In the genomic region with DNA sequence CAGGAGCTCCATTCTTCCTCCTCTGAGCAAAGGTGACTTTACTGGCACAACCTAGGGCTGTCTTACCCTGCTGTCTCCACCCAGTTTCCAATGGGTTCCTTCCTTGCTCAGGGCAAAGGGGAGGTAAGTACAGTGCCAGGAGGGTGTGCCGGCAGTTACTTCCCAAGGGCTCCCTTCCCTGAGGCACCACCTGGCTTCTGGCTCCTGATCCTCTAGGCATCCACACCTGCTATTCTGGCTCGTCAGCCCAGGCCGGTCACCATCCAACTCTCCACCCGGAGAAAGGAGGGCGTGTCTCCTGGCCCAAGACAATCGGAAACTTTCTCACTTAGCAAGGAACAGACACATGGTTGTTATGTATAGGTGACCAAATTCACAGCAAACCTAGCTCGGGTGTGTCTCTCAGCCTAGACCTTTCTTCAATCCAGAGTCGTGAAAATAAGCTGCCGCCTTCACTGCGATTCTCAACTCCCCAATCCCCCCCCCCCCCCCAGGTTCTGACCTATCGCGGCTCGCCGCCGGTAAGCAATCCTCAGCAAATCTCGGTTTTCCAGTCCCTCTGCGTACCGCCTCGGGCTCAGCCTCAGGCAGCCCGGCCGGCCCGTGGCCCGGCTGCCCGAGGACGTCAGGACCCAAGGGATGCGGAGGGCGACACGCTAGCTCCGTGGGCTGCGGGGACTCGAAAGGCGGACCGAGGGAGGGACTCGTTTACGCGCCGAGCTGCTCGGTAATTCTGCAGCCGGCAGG, we compare ENCODE assay signal across 8 mouse cellular contexts. TPM values are rescaled to one million over a fixed set of nuclear protein-coding genes. Genes with fewer than 3 reads are reported as not detected.
DNase-seq lines count a peak whose midpoint lies in the region; ATAC-seq and TF ChIP-seq lines count a peak whose summit lies in the region.

No protein-coding gene starts in this region.

- ATAC-seq in kidney, postnatal 0 days (replicated peaks; ENCODE audit: low FRiP score, low read depth) = peak; percentile 37
- peak; percentile 63 for ATAC-seq in midbrain, embryonic 11.5 days (ENCODE audit: low FRiP score)
- ATAC-seq in monocyte, adult 5-6 weeks (replicated peaks; ENCODE audit: insufficient number of reproducible peaks, low FRiP score, low TSS enrichment, poor library complexity, severe bottlenecking) = no peak

- no peak for TF ChIP-seq CTCF in kidney, postnatal 0 days (IDR thresholded peaks at IDR 0.05; ENCODE audit: low read depth)

- H3K4me2 ChIP-seq in kidney, postnatal 0 days (ENCODE audit: low read length) = peak overlapping the region; percentile 88
- H3K4me2 ChIP-seq in midbrain, embryonic 11.5 days = peak overlapping the region; percentile 94

- peak overlapping the region; percentile 95 for H3K27ac ChIP-seq in heart, embryonic 10.5 days
- peak overlapping the region; percentile 93 for H3K27ac ChIP-seq in kidney, postnatal 0 days
- H3K27ac ChIP-seq in midbrain, embryonic 11.5 days (ENCODE audit: low read depth, low read length) = peak overlapping the region; percentile 22; the same call in 1 of the 2 replicates

- H3K36me3 ChIP-seq in heart, embryonic 10.5 days = peaks cover 2% of the 10 kb centered on the region; the same call in 1 of the 2 replicates
- H3K36me3 ChIP-seq in kidney, postnatal 0 days (ENCODE audit: insufficient read depth, low read length) = no peaks in the 10 kb centered on the region
- H3K36me3 ChIP-seq in midbrain, embryonic 11.5 days (ENCODE audit: control insufficient read depth, insufficient read depth, low read length) = no peaks in the 10 kb centered on the region

- no peaks in the 10 kb centered on the region for H3K27me3 ChIP-seq in heart, embryonic 10.5 days (ENCODE audit: insufficient read depth, poor library complexity, severe bottlenecking)
- H3K27me3 ChIP-seq in kidney, postnatal 0 days (ENCODE audit: insufficient read depth, low read length) = no peaks in the 10 kb centered on the region
- H3K27me3 ChIP-seq in midbrain, embryonic 11.5 days (ENCODE audit: control insufficient read depth, insufficient read depth, low read length) = no peaks in the 10 kb centered on the region

- peak overlapping the region; percentile 93 for H3K9ac ChIP-seq in kidney, postnatal 0 days (ENCODE audit: low read depth, low read length)
- H3K9ac ChIP-seq in midbrain, embryonic 11.5 days (ENCODE audit: low read length) = peak overlapping the region; percentile 77

- no peaks in the 10 kb centered on the region for H3K9me3 ChIP-seq in heart, embryonic 10.5 days
- no peaks in the 10 kb centered on the region for H3K9me3 ChIP-seq in kidney, postnatal 0 days (replicated peaks; ENCODE audit: low read length)
- no peaks in the 10 kb centered on the region for H3K9me3 ChIP-seq in midbrain, embryonic 11.5 days (ENCODE audit: control insufficient read depth, low read length)

- WGBS in heart, embryonic 10.5 days = under 1% methylated on average over 39 of the region's 39 CpGs
- WGBS in kidney, postnatal 0 days = 2% methylated on average over 39 of the region's 39 CpGs
- under 1% methylated on average over 39 of the region's 39 CpGs for WGBS in midbrain, embryonic 11.5 days

- DNase-seq in embryo, embryonic 9.5 days (ENCODE audit: extremely low spot score) = peak; percentile 44
- DNase-seq in embryo, embryonic 10.5 days (ENCODE audit: low spot score) = no peak
- peak; percentile 53 for DNase-seq in adipocyte (ENCODE audit: low spot score)
- no peak for DNase-seq in heart, embryonic 10.5 days (ENCODE audit: low spot score)
- DNase-seq in kidney, postnatal 0 days (ENCODE audit: low spot score) = peak; percentile 65
- DNase-seq in midbrain, embryonic 11.5 days (ENCODE audit: low spot score, missing footprints) = peak; percentile 94
- DNase-seq in Muller cell, postnatal 12 days (ENCODE audit: inconsistent ontology term) = no peak

- H3K4me1 ChIP-seq in heart, embryonic 10.5 days = peaks cover 95% of the 10 kb centered on the region
- peaks cover 91% of the 10 kb centered on the region for H3K4me1 ChIP-seq in kidney, postnatal 0 days (replicated peaks; ENCODE audit: insufficient read depth, low read length)
- peaks cover 57% of the 10 kb centered on the region for H3K4me1 ChIP-seq in midbrain, embryonic 11.5 days (ENCODE audit: control insufficient read depth, insufficient read depth, low read length)

- peak overlapping the region; percentile 86 for H3K4me3 ChIP-seq in heart, embryonic 10.5 days
- H3K4me3 ChIP-seq in kidney, postnatal 0 days (replicated peaks; ENCODE audit: low read depth, low read length) = peak overlapping the region; percentile 78
- peak overlapping the region; percentile 74 for H3K4me3 ChIP-seq in midbrain, embryonic 11.5 days (ENCODE audit: low read depth, low read length)

RNA-seq across cellular contexts. Expression of a gene that starts 12.2 kb away (rescaled TPM):
- 53.2 and 54.4 TPM in 2 replicates for polyA plus RNA-seq in heart, embryonic 10.5 days (2016; fragmentation: Nextera tagmentation; extraction: Ambion mirVana)
- 48.7 and 49.1 TPM in 2 replicates for polyA plus RNA-seq in kidney, postnatal 0 days (2015; fragmentation: Nextera tagmentation; extraction: Ambion mirVana)
- polyA plus RNA-seq in midbrain, embryonic 11.5 days (2014; fragmentation: Nextera tagmentation; extraction: Ambion mirVana) = 36.2 and 42.1 TPM in 2 replicates
- total RNA-seq in monocyte, adult 5-6 weeks (2017) = not detected in 3 replicates

RNA-seq across cellular contexts. Expression of a gene that starts 40.6 kb away (rescaled TPM):
- not detected in 2 replicates for polyA plus RNA-seq in heart, embryonic 10.5 days (2016; fragmentation: Nextera tagmentation; extraction: Ambion mirVana)
- polyA plus RNA-seq in kidney, postnatal 0 days (2015; fragmentation: Nextera tagmentation; extraction: Ambion mirVana) = not detected in 2 replicates
- not detected in 2 replicates for polyA plus RNA-seq in midbrain, embryonic 11.5 days (2014; fragmentation: Nextera tagmentation; extraction: Ambion mirVana)
- total RNA-seq in monocyte, adult 5-6 weeks (2017) = not detected in 3 replicates

Comparison
In these comparisons a context has a peak if more than half of its experiments do, and no peak if none do; other contexts are left out.
1. DNase-seq: peak in embryo, embryonic 9.5 days (single experiment), adipocyte (single experiment), kidney, postnatal 0 days (single experiment) and midbrain, embryonic 11.5 days (single experiment); none in embryo, embryonic 10.5 days (single experiment), heart, embryonic 10.5 days (single experiment) and Muller cell, postnatal 12 days (single experiment).
2. H3K27ac ChIP-seq: peak in every context shown above with its lines; median percentile 95 in heart, embryonic 10.5 days; 93 in kidney, postnatal 0 days; 22 in midbrain, embryonic 11.5 days.
3. Peak in every context shown above with its lines, with median percentiles within 50 percentile points of each other: H3K4me3 ChIP-seq.